Mouse (Mus musculus) midbrain, embryonic 10.5 days (tissue): ENCODE measurements at regions not wholly inside any gene's neighbourhood (a gene's known extent, or its start where the extent isn't known, plus 50 kb on each side); places are given as distances from the start of the nearest gene placed in this dataset.
"Not testable (repeated sequence)": the region's sequence is repeated elsewhere in the genome, so short reads cannot be mapped to it uniquely, and the experiment has no call there.

ENCODE experiments used
- DNase-seq: peaks from one replicate; pipeline ENCODE4 v3.0.0-alpha.2; 2017; ENCODE audit warnings: low spot score
- H3K27ac ChIP-seq: fragments of 300-500 bp; sonication (generic); replicated peaks from 2 replicates; pipeline ENCODE4 v1.5.1; 2016; ENCODE audit warnings: mild to moderate bottlenecking
- H3K27me3 ChIP-seq: fragments of 300-500 bp; sonication (generic); 2 replicates; pipeline ENCODE4 v1.6.1; 2016; ENCODE audit warnings: low read depth, mild to moderate bottlenecking; ENCODE audit not compliant: poor library complexity, severe bottlenecking
- H3K36me3 ChIP-seq: fragments of 300-500 bp; sonication (generic); 2 replicates; pipeline ENCODE4 v1.6.1; 2016; ENCODE audit warnings: mild to moderate bottlenecking, moderate library complexity
- H3K4me1 ChIP-seq: fragments of 300-500 bp; sonication (generic); 2 replicates; pipeline ENCODE4 v1.6.1; 2016
- H3K4me3 ChIP-seq: fragments of 300-500 bp; sonication (generic); 2 replicates; pipeline ENCODE4 v1.5.1; 2016; ENCODE audit warnings: mild to moderate bottlenecking, moderate library complexity
- H3K9me3 ChIP-seq: fragments of 300-500 bp; sonication (generic); replicated peaks from 2 replicates; pipeline ENCODE4 v1.6.1; 2016; ENCODE audit warnings: mild to moderate bottlenecking
- WGBS: fragments of 180-500 bp; shearing (Covaris S2); methylation state at CpG from one replicate; pipeline ENCODE4 v1.1.7; 2016; 5-methylcytosine and 5-hydroxymethylcytosine counted together

DNA sequence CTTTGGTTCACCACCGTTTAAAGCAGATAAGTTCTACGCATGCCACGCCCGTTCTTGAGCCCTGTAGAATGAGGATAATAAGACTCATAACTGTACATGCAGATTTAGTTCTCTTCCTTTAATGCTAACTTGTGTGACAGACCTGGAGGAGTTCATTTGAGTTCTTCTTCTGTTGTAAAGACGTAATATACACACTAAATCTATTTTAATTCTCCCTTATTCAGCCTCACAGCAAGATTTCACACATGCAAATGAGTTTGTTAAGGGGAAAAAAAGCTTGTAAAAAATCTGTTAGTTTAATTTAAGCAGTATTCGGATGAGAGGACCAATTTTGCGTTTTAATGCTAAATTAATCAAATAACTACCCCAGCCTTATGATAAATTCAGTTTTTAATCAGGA, 264.6 kb downstream of the Pros1 start:
- Histone ChIP-seq H3K27me3 (no peaks in the 10 kb centered on the region), H3K4me1 (no peaks in the 10 kb centered on the region), H3K4me3 (no peak overlapping the region), H3K9me3 (no peaks in the 10 kb centered on the region), H3K27ac (no peak overlapping the region), H3K36me3 (no peaks in the 10 kb centered on the region)
- DNase-seq, result no peak
- 84% methylated on average over 7 of the region's 7 CpGs for WGBS

DNA sequence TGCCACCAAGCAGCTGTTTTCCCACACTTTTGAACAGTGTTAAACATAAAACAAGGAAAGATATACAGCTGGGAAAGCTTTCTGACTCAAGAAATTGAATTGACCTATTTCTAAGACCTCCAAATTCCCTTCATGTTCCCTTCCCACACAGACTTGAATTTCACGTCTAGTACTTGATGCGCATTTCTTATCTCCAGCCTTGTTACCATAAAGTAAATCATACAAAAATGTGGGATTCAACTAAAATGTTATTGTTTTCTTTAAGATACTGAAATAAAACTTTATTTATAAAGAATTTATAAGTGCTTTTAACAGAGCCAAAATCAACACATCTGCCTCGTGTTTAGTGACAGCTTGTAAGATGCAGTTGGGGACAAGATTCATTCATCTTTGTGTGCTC, 289.7 kb downstream of the Pros1 start:
- no peaks in the 10 kb centered on the region for H3K36me3 ChIP-seq
- no peak overlapping the region for H3K27ac ChIP-seq
- H3K4me1 ChIP-seq, result no peaks in the 10 kb centered on the region
- 95% methylated on average over 3 of the region's 3 CpGs for WGBS
- no peak for DNase-seq
- H3K27me3 ChIP-seq, result no peaks in the 10 kb centered on the region
- no peaks in the 10 kb centered on the region for H3K9me3 ChIP-seq
- no peak overlapping the region for H3K4me3 ChIP-seq

DNA sequence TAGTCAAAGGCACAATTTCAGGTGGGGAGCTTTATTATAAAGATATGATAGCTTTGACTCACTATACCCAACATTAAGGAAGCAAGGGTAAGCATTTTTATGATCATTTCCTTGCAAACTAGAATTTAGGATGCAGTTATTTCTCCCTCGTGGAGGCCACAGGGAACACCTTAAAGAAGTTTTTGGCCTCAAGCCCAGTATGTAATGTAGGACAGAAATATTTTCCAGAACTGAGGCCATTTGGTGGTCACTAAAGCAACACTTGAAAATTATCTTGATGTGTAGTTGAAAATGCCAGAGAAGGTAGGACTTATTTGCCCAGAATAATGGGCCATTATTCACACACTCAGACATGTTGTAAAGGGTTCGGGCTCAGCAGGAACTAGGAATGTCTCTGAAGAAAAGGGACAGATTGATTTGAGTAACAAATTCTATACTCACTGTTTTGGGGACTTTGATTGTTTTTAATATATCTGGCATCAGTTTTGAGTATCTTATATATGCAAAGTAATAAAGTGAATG, 301.3 kb downstream of the Pros1 start:
- WGBS, result 87% methylated on average over 2 of the region's 2 CpGs
- Histone ChIP-seq H3K9me3 (no peaks in the 10 kb centered on the region), H3K27me3 (no peaks in the 10 kb centered on the region), H3K36me3 (no peaks in the 10 kb centered on the region), H3K4me3 (no peak overlapping the region), H3K27ac (no peak overlapping the region), H3K4me1 (no peaks in the 10 kb centered on the region)
- DNase-seq, result no peak

DNA sequence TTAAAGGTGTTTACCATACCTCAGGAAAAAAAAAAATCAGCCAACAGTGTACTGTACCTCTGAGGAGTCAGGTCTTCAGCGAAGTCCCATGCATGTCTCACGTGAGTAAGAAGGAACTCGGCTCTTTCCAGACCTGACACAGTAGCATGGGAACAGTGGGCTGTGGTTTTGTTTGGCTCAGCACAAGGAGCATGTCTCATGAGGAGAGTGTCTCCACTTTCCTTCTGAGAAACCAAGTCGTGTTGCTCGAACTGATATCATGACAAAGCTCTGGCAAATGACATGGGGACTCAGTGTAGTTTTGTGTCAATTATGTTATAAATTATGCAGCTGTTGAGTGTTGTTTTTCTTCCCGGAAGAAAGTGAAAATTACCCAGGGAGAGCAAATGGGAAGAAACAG, 316.0 kb downstream of the Pros1 start:
- no peaks in the 10 kb centered on the region for H3K36me3 ChIP-seq
- H3K27me3 ChIP-seq, result no peaks in the 10 kb centered on the region
- WGBS, result 82% methylated on average over 6 of the region's 6 CpGs
- no peak overlapping the region for H3K27ac ChIP-seq
- no peak for DNase-seq
- H3K4me3 ChIP-seq, result no peak overlapping the region
- H3K9me3 ChIP-seq, result no peaks in the 10 kb centered on the region
- H3K4me1 ChIP-seq, result no peaks in the 10 kb centered on the region

DNA sequence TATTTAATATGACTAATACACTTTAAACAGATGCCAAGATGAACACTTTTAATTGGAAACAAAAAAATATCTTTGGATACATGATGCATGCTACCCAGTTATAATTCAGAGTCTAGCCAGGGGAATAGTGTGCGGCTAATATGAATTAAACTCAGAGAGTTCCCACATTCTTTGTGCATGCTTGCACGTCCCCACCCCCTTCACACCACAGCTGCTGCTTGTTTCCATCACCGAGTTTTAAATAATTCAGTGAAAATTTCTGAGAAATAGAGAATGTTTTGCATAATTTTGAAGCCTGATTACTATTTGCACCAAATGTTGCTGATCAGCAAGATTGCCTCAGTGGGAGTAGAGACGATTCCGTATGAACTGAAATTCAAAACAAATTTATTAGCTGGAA, 325.1 kb downstream of the Pros1 start:
- no peaks in the 10 kb centered on the region for H3K27me3 ChIP-seq
- WGBS, result 84% methylated on average over 5 of the region's 5 CpGs
- no peaks in the 10 kb centered on the region for H3K4me1 ChIP-seq
- H3K4me3 ChIP-seq, result no peak overlapping the region
- H3K27ac ChIP-seq, result no peak overlapping the region
- H3K9me3 ChIP-seq, result no peaks in the 10 kb centered on the region
- no peak for DNase-seq
- H3K36me3 ChIP-seq, result no peaks in the 10 kb centered on the region

DNA sequence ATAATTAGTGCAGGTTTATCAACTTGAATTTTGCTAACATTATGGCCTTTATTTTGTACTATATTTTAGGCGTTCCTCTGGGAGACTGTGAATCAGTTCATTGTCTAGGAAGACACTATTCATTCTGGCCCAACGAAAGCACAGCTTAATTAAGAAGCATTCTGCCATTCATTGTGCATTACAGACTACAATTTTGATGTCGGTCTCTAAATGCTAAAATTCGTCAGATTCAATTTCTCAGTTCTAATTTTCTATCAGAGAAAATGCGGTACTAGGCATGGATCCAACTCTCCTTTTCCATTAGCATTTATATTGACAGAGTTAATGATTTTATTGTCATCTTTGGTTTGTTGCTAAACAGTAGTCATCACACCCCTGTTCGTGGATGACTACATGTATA, 337.1 kb downstream of the Pros1 start:
- Histone ChIP-seq H3K4me1 (0 out of 2 replicates have a peak, but pooled peaks cover 2% of the 10 kb centered on the region), H3K4me3 (no peak overlapping the region), H3K27ac (no peak overlapping the region), H3K27me3 (no peaks in the 10 kb centered on the region), H3K36me3 (no peaks in the 10 kb centered on the region), H3K9me3 (no peaks in the 10 kb centered on the region)
- 88% methylated on average over 6 of the region's 6 CpGs for WGBS
- DNase-seq, result no peak

DNA sequence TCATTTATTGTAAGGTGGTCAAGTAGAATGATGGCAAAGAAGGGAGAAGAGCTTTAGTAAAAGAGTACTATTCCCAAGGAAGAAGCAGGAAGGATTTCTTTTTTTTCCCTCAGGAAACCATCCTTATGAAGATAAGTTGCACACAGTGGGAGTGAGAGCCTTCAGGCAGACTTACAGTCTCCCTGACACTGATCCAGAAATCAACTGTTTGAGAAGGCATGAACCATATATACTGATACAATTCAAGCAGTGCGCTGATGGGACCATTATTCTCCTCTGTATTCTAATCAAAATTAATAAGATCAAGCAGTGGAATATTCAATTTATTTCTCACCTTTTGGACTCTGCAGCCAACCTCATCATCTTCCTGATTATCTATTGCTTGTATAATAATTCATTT, 337.5 kb downstream of the Pros1 start:
- Histone ChIP-seq H3K9me3 (no peaks in the 10 kb centered on the region), H3K4me1 (0 out of 2 replicates have a peak, but pooled peaks cover 2% of the 10 kb centered on the region), H3K27me3 (no peaks in the 10 kb centered on the region), H3K4me3 (no peak overlapping the region), H3K36me3 (no peaks in the 10 kb centered on the region), H3K27ac (no peak overlapping the region)
- 92% methylated on average over 1 of the region's 1 CpGs for WGBS
- DNase-seq, result no peak

DNA sequence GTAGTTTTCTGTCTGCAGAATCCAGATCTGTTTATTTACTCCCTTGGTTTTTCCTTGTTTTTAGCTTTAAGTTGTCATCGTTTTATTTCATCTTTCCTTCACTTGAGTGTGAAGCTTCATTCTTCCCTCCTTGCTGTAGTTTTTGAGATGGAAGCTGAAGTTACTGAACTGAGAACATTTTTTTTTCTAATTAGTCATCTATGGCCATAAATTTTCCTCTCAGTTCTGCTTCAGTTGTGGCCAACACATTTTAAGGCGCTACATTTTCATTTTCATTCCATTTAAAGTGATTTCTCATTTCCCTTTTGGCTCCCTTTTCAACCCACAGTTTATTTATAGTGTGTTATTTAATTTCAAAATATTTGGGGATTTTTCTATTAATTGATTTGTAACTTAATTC, 340.5 kb downstream of the Pros1 start:
- Histone ChIP-seq H3K36me3 (no peaks in the 10 kb centered on the region), H3K27me3 (no peaks in the 10 kb centered on the region), H3K4me1 (0 out of 2 replicates have a peak, but pooled peaks cover 2% of the 10 kb centered on the region), H3K27ac (no peak overlapping the region), H3K4me3 (no peak overlapping the region), H3K9me3 (no peaks in the 10 kb centered on the region)
- no peak for DNase-seq
- whole genome bisulfite sequencing, result 94% methylated on average over 2 of the region's 2 CpGs

DNA sequence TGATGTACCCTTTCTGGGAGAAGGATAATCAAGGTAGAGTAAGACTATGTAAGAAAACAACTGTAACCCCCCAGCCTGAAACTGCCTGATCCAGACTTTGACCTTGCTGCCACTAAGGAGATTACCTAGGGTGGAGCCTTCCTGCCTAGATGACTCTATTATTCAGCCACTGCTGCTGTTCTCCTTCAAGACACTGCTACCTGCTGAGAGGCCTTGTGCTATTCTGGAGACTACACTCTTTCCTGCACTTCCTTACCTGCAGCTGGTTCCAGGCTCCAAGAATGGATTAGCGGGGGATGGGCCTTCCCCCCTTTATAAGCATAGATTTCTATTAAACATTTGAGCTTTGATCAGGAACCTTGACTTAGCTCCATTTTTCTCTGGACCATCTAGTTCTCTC, 359.4 kb downstream of the Pros1 start:
- H3K27ac ChIP-seq, DNase-seq, H3K4me1 ChIP-seq, H3K36me3 ChIP-seq, H3K9me3 ChIP-seq, H3K4me3 ChIP-seq, H3K27me3 ChIP-seq: not testable (repeated sequence)
- WGBS, result 88% methylated on average over 1 of the region's 1 CpGs

DNA sequence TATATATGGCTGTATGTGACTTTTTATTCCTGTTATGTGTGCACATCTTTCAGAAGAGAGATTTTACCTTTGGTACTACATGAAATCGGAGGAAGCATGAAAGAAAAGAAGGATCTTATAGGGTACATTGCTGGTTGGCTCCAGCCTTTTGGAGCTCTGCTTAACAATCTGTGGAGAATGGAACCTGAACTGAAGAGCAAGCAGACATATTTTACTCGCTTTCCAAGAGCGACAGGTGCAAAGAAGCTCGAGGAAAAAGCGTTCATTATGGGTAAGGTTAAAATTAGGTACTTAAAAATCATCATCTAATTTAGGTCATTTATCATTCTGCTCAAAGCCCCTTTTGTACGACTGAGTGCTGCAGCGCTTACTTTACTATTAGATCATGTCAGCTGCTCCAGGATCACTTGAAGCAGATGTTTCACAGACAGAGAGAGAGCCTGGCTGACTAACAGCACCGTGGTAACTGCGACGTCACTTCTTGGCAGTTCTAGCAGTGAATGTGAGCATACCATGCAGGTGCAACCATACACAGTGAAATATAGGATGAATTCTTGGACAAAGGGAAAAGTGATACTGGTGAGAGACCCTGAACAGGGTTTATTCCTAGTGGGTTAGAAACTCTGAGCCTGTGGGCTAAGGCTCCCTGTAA, 366.2 kb downstream of the Pros1 start:
- WGBS, result 77% methylated on average over 10 of the region's 10 CpGs
- Histone ChIP-seq H3K27me3 (no peaks in the 10 kb centered on the region), H3K27ac (no peak overlapping the region), H3K9me3 (no peaks in the 10 kb centered on the region), H3K36me3 (no peaks in the 10 kb centered on the region), H3K4me1 (no peaks in the 10 kb centered on the region), H3K4me3 (no peak overlapping the region)
- DNase-seq, result no peak

DNA sequence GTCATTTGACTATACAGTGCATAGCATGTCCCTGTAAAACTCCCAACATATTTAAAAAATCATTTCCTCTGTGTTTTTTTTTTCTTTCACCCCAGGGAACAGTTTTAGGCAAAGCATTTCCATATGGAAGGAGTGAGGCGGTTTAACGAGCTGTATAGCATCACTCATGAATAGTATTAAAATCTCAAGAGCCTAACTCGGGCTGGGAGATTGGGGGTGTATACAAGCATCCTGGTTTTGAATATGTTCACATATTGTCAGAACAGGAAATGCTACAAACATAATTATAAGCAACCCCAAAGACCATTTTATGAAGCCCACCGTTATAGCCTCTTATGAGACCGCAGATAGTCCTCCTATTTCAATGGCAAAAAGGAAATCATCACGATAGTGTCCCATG, 370.5 kb downstream of the Pros1 start:
- no peak overlapping the region for H3K27ac ChIP-seq
- DNase-seq, result no peak
- H3K4me3 ChIP-seq, result no peak overlapping the region
- H3K9me3 ChIP-seq, result no peaks in the 10 kb centered on the region
- no peaks in the 10 kb centered on the region for H3K36me3 ChIP-seq
- 88% methylated on average over 6 of the region's 6 CpGs for WGBS
- H3K27me3 ChIP-seq, result no peaks in the 10 kb centered on the region
- no peaks in the 10 kb centered on the region for H3K4me1 ChIP-seq

DNA sequence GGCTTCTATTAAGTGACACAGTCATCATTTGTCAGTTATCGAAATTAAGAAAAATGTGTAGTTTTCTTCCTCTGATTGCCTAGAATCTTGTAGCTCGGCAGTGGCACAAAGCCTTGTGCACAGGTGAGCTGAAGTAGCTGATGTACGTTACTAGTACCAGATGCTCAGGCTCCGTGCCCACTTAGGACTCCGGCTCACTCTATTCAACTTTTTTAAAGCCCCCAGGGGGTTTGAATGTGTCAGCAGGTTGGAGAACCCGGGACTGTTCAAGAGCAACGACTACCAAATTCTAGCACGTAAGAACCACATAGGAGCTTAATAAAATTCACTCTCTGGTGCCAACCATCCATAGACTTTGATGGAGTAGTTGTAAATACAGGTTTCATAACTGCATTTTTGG, 371.0 kb downstream of the Pros1 start:
- Histone ChIP-seq H3K27ac (no peak overlapping the region), H3K27me3 (no peaks in the 10 kb centered on the region), H3K4me1 (no peaks in the 10 kb centered on the region), H3K9me3 (no peaks in the 10 kb centered on the region), H3K4me3 (no peak overlapping the region), H3K36me3 (no peaks in the 10 kb centered on the region)
- WGBS, result 87% methylated on average over 8 of the region's 8 CpGs
- DNase-seq, result no peak

DNA sequence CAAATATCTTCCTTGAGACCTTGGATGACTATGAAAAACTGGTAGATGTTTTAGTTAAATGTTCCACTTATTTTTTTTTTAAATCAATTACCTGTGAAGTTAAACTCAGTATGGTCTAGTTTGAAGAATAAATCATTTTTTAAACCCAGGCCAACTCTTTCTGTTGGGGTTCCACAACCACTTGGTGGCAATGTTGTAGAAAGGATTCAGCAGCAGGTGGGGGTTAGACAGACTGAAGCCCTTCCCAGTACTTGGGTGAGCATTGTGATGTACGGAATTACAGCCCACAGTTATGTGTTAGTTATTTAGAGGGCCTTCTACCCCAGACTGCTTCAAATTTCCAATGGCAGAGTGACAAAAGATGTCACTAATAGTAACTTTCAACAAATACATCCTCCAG, 375.0 kb downstream of the Pros1 start:
- Histone ChIP-seq H3K36me3 (no peaks in the 10 kb centered on the region), H3K9me3 (no peaks in the 10 kb centered on the region), H3K4me1 (no peaks in the 10 kb centered on the region), H3K27ac (no peak overlapping the region), H3K4me3 (no peak overlapping the region), H3K27me3 (no peaks in the 10 kb centered on the region)
- no peak for DNase-seq
- WGBS, result 65% methylated on average over 1 of the region's 1 CpGs

DNA sequence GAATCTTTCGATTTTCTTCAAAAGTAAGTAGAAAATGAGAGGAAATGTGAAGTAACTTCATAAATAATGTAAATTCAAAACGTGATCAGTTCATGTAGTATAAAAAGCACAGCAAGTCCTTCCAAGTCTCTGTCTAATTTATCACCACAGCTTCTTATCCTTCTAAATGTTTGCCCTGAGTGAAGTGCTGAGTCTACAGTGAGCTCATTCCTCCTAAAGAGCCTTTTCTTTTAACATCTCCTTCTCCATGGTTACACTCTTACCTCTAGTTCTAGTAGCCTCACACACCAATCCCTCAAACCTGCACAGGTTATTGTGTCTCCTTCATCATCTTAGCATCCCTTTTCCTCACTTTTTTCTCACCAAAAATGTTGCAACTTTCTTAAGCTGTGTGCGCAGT, 375.5 kb downstream of the Pros1 start:
- 76% methylated on average over 3 of the region's 3 CpGs for WGBS

More for the DNA sequence above, 375.5 kb downstream of the Pros1 start:
- Histone ChIP-seq H3K4me1 (no peaks in the 10 kb centered on the region), H3K9me3 (no peaks in the 10 kb centered on the region), H3K36me3 (no peaks in the 10 kb centered on the region), H3K27me3 (no peaks in the 10 kb centered on the region), H3K4me3 (no peak overlapping the region), H3K27ac (no peak overlapping the region)
- DNase-seq, result no peak
